Mouse (Mus musculus) kidney, adult 2 months (tissue): ENCODE measurements at regions not wholly inside any gene's neighbourhood (a gene's known extent, or its start where the extent isn't known, plus 50 kb on each side); places are given as distances from the start of the nearest gene placed in this dataset.

ENCODE experiments used
- CTCF ChIP-seq: fragments of 200-500 bp; conservative IDR thresholded peaks from 2 replicates; pipeline ENCODE4 v1.5.1; 2011; ENCODE audit warnings: low read depth, mild to moderate bottlenecking, control low read depth, low read length, moderate library complexity, mixed read lengths; ENCODE audit not compliant: insufficient read depth, insufficient read length
- POLR2A ChIP-seq: fragments of 200-500 bp; IDR thresholded peaks from one replicate; pipeline ENCODE4 v1.6.1; 2011; ENCODE audit warnings: low read depth, low read length, control low read depth

GRCm38 (mm10) chr4:105877246-105877645 is 87.6 kb downstream of the Gm12728 start:
- TF ChIP-seq CTCF, result no peak
- TF ChIP-seq POLR2A, result no peak
